Mouse (Mus musculus): ENCODE data around the gene Dapl1. TPM values are rescaled to one million over a fixed set of nuclear protein-coding genes. Genes with fewer than 3 reads are reported as not detected.

Gene Dapl1
- polyA plus RNA-seq, 1 experiment, result 2.7 TPM

DNA sequence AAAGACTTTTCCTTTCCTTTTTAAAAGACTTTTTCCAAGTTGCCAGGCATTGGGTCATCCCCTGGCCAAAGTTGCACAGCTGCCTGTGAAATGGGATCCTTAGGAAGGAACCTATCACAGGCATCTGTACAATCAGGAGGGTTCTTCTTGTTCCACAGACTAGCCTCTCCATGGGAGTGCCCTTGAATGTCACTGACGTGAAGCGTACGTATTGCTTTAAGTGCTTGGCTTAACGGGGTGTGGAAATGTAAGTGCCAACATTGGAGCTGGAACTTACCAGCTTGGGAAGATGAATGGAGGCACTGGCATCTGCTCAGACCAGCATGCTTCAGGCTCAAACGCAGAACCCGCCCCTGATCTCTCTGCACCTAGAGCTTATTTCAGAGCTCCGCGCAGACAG is 14.7 kb downstream of the Dapl1 start:
- no peak for TF ChIP-seq CTCF (IDR thresholded peaks at IDR 0.05; ENCODE audit: insufficient read depth, low read length)
- TF ChIP-seq POLR2A (IDR thresholded peaks at IDR 0.05; ENCODE audit: borderline replicate concordance, extremely low read depth, low read depth, low read length), result no peak
- Histone ChIP-seq H3K4me1 (ENCODE audit: control insufficient read depth, insufficient read depth, low read length) (no peaks in the 10 kb centered on the region), H3K4me3 (replicated peaks; ENCODE audit: extremely low read depth, low read depth, low read length) (no peak overlapping the region)
- no peak for DNase-seq
- 85% methylated on average over 8 of the region's 8 CpGs for WGBS

GRCm38 (mm10) chr2:59499717-59500116 is 15.3 kb downstream of the Dapl1 start:
- H3K4me1 ChIP-seq (ENCODE audit: control insufficient read depth, insufficient read depth, low read length), result no peaks in the 10 kb centered on the region
- no peak for DNase-seq
- H3K4me3 ChIP-seq (replicated peaks; ENCODE audit: extremely low read depth, low read depth, low read length), result no peak overlapping the region
- 74% methylated on average over 2 of the region's 2 CpGs for WGBS
- TF ChIP-seq CTCF (IDR thresholded peaks at IDR 0.05; ENCODE audit: insufficient read depth, low read length) (no peak), POLR2A (IDR thresholded peaks at IDR 0.05; ENCODE audit: borderline replicate concordance, extremely low read depth, low read depth, low read length) (no peak)

DNA sequence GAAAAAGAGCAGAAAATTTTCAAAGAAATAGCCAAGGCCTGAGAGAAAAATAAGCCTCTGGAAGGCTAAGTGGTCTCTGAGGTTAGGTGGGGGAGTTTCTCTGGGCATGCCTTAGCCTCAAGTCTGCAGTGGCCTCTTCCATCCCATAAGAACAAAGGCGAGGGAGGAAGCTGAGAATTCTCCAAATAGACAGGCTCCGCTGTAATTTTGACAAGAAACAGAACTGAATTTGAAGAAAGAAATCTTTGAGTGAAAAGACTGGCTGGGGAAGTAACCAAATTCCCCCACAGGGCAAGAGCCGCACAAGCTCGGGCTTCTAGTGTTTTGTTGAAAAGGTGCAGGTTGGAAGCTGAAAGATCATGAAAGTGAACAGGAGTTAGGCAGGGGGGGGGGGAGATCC is 24.6 kb downstream of the Dapl1 start:
- peaks cover 4% of the 10 kb centered on the region; the same call in 1 of the 2 replicates for H3K4me1 ChIP-seq (ENCODE audit: control insufficient read depth, insufficient read depth, low read length)
- 79% methylated on average over 4 of the region's 4 CpGs for WGBS
- no peak for DNase-seq
- TF ChIP-seq POLR2A (IDR thresholded peaks at IDR 0.05; ENCODE audit: borderline replicate concordance, extremely low read depth, low read depth, low read length) (no peak), CTCF (IDR thresholded peaks at IDR 0.05; ENCODE audit: insufficient read depth, low read length) (no peak)
- H3K4me3 ChIP-seq (replicated peaks; ENCODE audit: extremely low read depth, low read depth, low read length), result no peak overlapping the region

GRCm38 (mm10) chr2:59510416-59510815 is 26.0 kb downstream of the Dapl1 start:
- 32% methylated on average over 9 of the region's 9 CpGs for WGBS
- no peak overlapping the region for H3K4me3 ChIP-seq (replicated peaks; ENCODE audit: extremely low read depth, low read depth, low read length)
- H3K4me1 ChIP-seq (ENCODE audit: control insufficient read depth, insufficient read depth, low read length), result peaks cover 5% of the 10 kb centered on the region; the same call in 1 of the 2 replicates
- TF ChIP-seq CTCF (IDR thresholded peaks at IDR 0.05; ENCODE audit: insufficient read depth, low read length) (no peak), POLR2A (IDR thresholded peaks at IDR 0.05; ENCODE audit: borderline replicate concordance, extremely low read depth, low read depth, low read length) (no peak)
- no peak for DNase-seq

DNA sequence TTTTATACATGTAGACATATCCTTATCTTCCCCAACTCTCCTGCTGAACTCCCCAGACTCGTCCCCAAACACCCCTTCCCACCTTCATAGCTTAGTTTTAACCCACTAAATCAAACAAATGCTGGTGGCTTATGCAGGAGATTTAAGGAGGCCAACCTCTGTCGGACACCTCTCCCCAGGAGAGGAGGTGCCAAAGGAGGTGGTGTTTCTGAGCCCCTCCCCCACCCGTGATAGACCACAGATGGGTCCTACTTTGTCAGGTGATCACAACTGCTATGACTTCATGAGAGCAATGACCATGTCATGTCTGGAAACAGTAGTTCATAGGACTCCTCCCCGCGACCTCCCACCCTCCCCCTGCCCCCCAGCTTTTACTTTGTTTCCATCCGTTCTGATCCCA is 26.4 kb downstream of the Dapl1 start:
- no peak for DNase-seq
- WGBS, result 74% methylated on average over 6 of the region's 6 CpGs
- no peak for TF ChIP-seq POLR2A (IDR thresholded peaks at IDR 0.05; ENCODE audit: borderline replicate concordance, extremely low read depth, low read depth, low read length)
- no peak for TF ChIP-seq CTCF (IDR thresholded peaks at IDR 0.05; ENCODE audit: insufficient read depth, low read length)
- Histone ChIP-seq H3K4me3 (replicated peaks; ENCODE audit: extremely low read depth, low read depth, low read length) (no peak overlapping the region), H3K4me1 (ENCODE audit: control insufficient read depth, insufficient read depth, low read length) (peaks cover 5% of the 10 kb centered on the region; the same call in 1 of the 2 replicates)

- H3K4me3 ChIP-seq (replicated peaks; ENCODE audit: extremely low read depth, low read depth, low read length), result no peak overlapping the region
- DNase-seq, result no peak
- TF ChIP-seq POLR2A (IDR thresholded peaks at IDR 0.05; ENCODE audit: borderline replicate concordance, extremely low read depth, low read depth, low read length) (no peak), CTCF (IDR thresholded peaks at IDR 0.05; ENCODE audit: insufficient read depth, low read length) (no peak)
- H3K4me1 ChIP-seq (ENCODE audit: control insufficient read depth, insufficient read depth, low read length), result peaks cover 4% of the 10 kb centered on the region
- WGBS, result 94% methylated on average over 10 of the region's 10 CpGs
Observed at GRCm38 (mm10) chr2:59520663-59521062, 36.2 kb downstream of the Dapl1 start.

- peak; percentile 76 for DNase-seq
- Histone ChIP-seq H3K4me1 (ENCODE audit: control insufficient read depth, insufficient read depth, low read length) (peaks cover 4% of the 10 kb centered on the region), H3K4me3 (replicated peaks; ENCODE audit: extremely low read depth, low read depth, low read length) (peak overlapping the region; percentile 50)
- 10% methylated on average over 19 of the region's 19 CpGs for WGBS
- TF ChIP-seq CTCF (IDR thresholded peaks at IDR 0.05; ENCODE audit: insufficient read depth, low read length) (peak; percentile 89), POLR2A (IDR thresholded peaks at IDR 0.05; ENCODE audit: borderline replicate concordance, extremely low read depth, low read depth, low read length) (no peak)
Observed at GRCm38 (mm10) chr2:59522079-59522684, 37.7 kb downstream of the Dapl1 start.

GRCm38 (mm10) chr2:59523526-59523925 is 39.1 kb downstream of the Dapl1 start:
- no peak for DNase-seq
- Histone ChIP-seq H3K4me3 (replicated peaks; ENCODE audit: extremely low read depth, low read depth, low read length) (no peak overlapping the region), H3K4me1 (ENCODE audit: control insufficient read depth, insufficient read depth, low read length) (peaks cover 4% of the 10 kb centered on the region)
- no peak for TF ChIP-seq POLR2A (IDR thresholded peaks at IDR 0.05; ENCODE audit: borderline replicate concordance, extremely low read depth, low read depth, low read length)
- no peak for TF ChIP-seq CTCF (IDR thresholded peaks at IDR 0.05; ENCODE audit: insufficient read depth, low read length)
- 89% methylated on average over 3 of the region's 3 CpGs for WGBS

GRCm38 (mm10) chr2:59526893-59527292 is 42.4 kb downstream of the Dapl1 start:
- 45% methylated on average over 9 of the region's 9 CpGs for WGBS
- H3K4me1 ChIP-seq (ENCODE audit: control insufficient read depth, insufficient read depth, low read length), result peaks cover 4% of the 10 kb centered on the region
- TF ChIP-seq CTCF (IDR thresholded peaks at IDR 0.05; ENCODE audit: insufficient read depth, low read length), result no peak
- no peak for TF ChIP-seq POLR2A (IDR thresholded peaks at IDR 0.05; ENCODE audit: borderline replicate concordance, extremely low read depth, low read depth, low read length)
- no peak overlapping the region for H3K4me3 ChIP-seq (replicated peaks; ENCODE audit: extremely low read depth, low read depth, low read length)
- no peak for DNase-seq

GRCm38 (mm10) chr2:59529574-59530080 is 45.2 kb downstream of the Dapl1 start:
- 58% methylated on average over 17 of the region's 17 CpGs for WGBS
- no peak for DNase-seq

More at GRCm38 (mm10) chr2:59529574-59530080, 45.2 kb downstream of the Dapl1 start:
- TF ChIP-seq CTCF (IDR thresholded peaks at IDR 0.05; ENCODE audit: insufficient read depth, low read length) (no peak), POLR2A (IDR thresholded peaks at IDR 0.05; ENCODE audit: borderline replicate concordance, extremely low read depth, low read depth, low read length) (no peak)
- Histone ChIP-seq H3K4me1 (ENCODE audit: control insufficient read depth, insufficient read depth, low read length) (no peaks in the 10 kb centered on the region), H3K4me3 (replicated peaks; ENCODE audit: extremely low read depth, low read depth, low read length) (no peak overlapping the region)

All from lung, adult 2 months (tissue).